Mouse (Mus musculus) pancreas, adult 10 weeks (tissue): ENCODE results near the gene Rftn1. TPM values are rescaled to one million over a fixed set of nuclear protein-coding genes. Genes with fewer than 3 reads are reported as not detected.

Source experiments
- polyA plus RNA-seq: library from polyadenylated mRNA; stranded (reverse); fragments of 350-450 nt; fragmentation: Illumina TruSeq; extraction: RNeasy Lipid Tissue Mini Kit (QIAGEN cat#74804); gene quantifications from one replicate; pipeline ENCODE4 v1.2.3, GENCODE M21; 2015; ENCODE audit warnings: low read depth, low replicate concordance; ENCODE audit not compliant: insufficient read depth

Gene Rftn1
- 6.6 TPM for polyA plus RNA-seq

DNA sequence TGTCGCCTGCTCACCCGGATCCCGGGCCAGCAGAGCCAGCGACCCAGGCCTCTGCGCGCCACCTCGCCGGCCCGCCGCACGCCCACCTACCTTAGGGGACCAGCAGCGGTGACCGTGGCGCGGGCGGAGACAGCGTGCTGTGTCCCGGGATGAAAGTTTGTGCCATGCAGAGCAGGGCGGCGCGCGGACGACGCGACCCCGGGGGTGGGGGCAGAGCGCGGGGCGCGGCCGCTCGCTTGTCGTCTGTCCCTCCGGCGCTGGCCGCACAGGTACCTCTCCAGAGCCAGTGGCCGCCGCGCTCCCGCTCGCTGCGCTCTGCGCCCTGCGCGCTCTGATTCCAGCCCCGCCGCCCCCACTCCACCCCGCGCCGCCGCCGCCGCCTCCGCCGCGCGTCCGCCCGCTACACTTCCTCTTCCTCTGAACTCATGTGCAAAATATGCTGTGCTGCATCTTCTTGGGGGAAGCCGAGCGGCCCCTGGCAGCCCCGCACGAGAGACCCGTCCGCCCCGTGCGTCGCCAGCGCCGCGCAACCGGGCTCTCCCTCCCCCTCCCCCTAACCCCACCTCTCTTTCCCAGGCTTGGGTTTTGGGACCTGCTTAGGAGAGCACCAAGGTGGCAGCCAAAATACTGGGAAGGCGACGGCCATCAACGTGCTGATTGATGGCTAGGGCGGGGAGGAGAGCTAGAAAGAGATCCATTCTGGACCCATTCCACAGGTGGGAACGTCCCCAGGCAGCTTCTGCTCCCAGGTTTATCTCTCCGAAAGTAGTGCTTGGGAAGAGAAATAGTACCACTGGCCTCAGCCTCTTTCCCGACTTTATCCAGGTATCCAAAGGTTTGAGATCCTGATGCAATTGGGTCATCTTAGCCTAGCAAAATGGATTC is at the start of gene Rftn1:
Gene Rftn1, minus strand, starts transcription at position 544 of the 885 bp plus-strand sequence.

Other genes starting within 250 kb of the Rftn1 start
- not detected for gene Dazl, start 103.0 kb upstream of the Rftn1 start, polyA plus RNA-seq